Mouse (Mus musculus): ENCODE measurements at regions not wholly inside any gene's neighbourhood (a gene's known extent, or its start where the extent isn't known, plus 50 kb on each side); places are given as distances from the start of the nearest gene placed in this dataset.

DNA sequence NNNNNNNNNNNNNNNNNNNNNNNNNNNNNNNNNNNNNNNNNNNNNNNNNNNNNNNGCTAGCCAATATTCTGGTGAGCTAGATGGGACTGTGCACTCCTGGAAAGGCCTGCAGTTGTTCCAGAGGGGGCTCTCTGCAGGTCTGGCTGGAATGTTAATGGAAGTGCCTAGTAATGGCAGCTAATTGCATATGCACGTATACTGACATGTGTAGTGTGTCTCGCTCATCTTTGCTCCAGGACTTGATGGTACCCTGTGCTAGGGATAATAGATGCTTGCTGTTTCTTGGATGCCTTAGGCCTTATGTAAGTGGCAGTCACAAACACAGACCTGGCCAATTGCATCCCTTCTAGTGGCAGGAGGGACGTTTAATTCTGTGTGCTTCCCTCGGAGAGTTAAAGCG lies 560.0 kb upstream of the 3110018I06Rik start:
- Histone ChIP-seq H3K4me1 (ENCODE audit: control insufficient read depth in 1 of 2, insufficient read depth in 2 of 2, low read length in 2 of 2) (no peaks in the 10 kb centered on the region), H3K4me3 (ENCODE audit: control insufficient read depth in 1 of 2, insufficient read depth in 1 of 2, low read depth in 2 of 2, low read length in 2 of 2) (no peak overlapping the region), H3K9me3 (replicated peaks; ENCODE audit: insufficient read depth, low read length) (no peaks in the 10 kb centered on the region), H3K27me3 (ENCODE audit: control insufficient read depth in 1 of 2, insufficient read depth in 2 of 2, low read length in 2 of 2) (no peaks in the 10 kb centered on the region), H3K36me3 (ENCODE audit: control insufficient read depth in 1 of 2, insufficient read depth in 2 of 2, low read length in 2 of 2) (no peaks in the 10 kb centered on the region), H3K27ac (ENCODE audit: control insufficient read depth, low read depth, low read length) (no peak overlapping the region), H3K79me2 (ENCODE audit: control insufficient read depth, insufficient read depth, low read length, poor library complexity) (no peaks in the 10 kb centered on the region), H3K9ac (ENCODE audit: control insufficient read depth, low read depth, low read length, poor library complexity, severe bottlenecking) (no peak overlapping the region)
- DNase-seq (ENCODE audit: low read depth, low spot score) = no peak
- no peak for TF ChIP-seq BHLHE40 (IDR thresholded peaks at IDR 0.05; ENCODE audit: borderline replicate concordance, low read depth, low read length)
- no peak for TF ChIP-seq UBTF (IDR thresholded peaks at IDR 0.05; ENCODE audit: borderline replicate concordance, insufficient read depth, low read depth, low read length)
- no peak for TF ChIP-seq GABPA (IDR thresholded peaks at IDR 0.05; ENCODE audit: low read depth, low read length)
- TF ChIP-seq TBP (IDR thresholded peaks at IDR 0.05; ENCODE audit: low read depth, low read length) = no peak

DNA sequence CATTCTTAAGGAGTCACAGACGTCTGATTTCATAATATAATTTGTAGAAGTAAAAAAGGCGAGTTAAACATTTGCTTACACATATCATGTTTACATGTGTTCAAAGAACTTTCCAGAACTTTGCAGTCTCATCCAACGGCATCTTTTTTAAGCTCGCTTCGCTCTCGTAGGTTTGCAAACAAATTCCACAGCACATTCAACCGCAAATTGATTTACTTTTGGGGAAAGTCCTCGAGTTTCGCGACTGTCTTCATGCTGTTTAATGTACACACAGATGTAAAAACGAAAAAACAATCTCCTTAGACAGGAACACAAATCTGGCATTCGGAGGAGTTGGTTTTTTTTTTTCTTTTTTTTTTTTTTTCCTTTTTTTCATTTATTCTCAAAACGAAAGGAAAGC lies 559.3 kb upstream of the 3110018I06Rik start:
- Histone ChIP-seq H3K79me2 (ENCODE audit: control insufficient read depth, insufficient read depth, low read length, poor library complexity) (no peaks in the 10 kb centered on the region), H3K27me3 (ENCODE audit: control insufficient read depth in 1 of 2, insufficient read depth in 2 of 2, low read length in 2 of 2) (no peaks in the 10 kb centered on the region), H3K4me3 (ENCODE audit: control insufficient read depth in 1 of 2, insufficient read depth in 1 of 2, low read depth in 2 of 2, low read length in 2 of 2) (no peak overlapping the region), H3K27ac (ENCODE audit: control insufficient read depth, low read depth, low read length) (no peak overlapping the region), H3K9ac (ENCODE audit: control insufficient read depth, low read depth, low read length, poor library complexity, severe bottlenecking) (no peak overlapping the region), H3K9me3 (replicated peaks; ENCODE audit: insufficient read depth, low read length) (no peaks in the 10 kb centered on the region), H3K36me3 (ENCODE audit: control insufficient read depth in 1 of 2, insufficient read depth in 2 of 2, low read length in 2 of 2) (no peaks in the 10 kb centered on the region), H3K4me1 (ENCODE audit: control insufficient read depth in 1 of 2, insufficient read depth in 2 of 2, low read length in 2 of 2) (no peaks in the 10 kb centered on the region)
- TF ChIP-seq UBTF (IDR thresholded peaks at IDR 0.05; ENCODE audit: borderline replicate concordance, insufficient read depth, low read depth, low read length) (no peak), NELFE (IDR thresholded peaks at IDR 0.05; ENCODE audit: low read depth, low read length) (no peak), USF1 (IDR thresholded peaks at IDR 0.05; ENCODE audit: low read depth, low read length) (no peak), MAX (IDR thresholded peaks at IDR 0.05; ENCODE audit: low read length) (no peak), SIN3A (IDR thresholded peaks at IDR 0.05; ENCODE audit: low read length) (no peak)
- DNase-seq (ENCODE audit: low read depth, low spot score) = no peak

DNA sequence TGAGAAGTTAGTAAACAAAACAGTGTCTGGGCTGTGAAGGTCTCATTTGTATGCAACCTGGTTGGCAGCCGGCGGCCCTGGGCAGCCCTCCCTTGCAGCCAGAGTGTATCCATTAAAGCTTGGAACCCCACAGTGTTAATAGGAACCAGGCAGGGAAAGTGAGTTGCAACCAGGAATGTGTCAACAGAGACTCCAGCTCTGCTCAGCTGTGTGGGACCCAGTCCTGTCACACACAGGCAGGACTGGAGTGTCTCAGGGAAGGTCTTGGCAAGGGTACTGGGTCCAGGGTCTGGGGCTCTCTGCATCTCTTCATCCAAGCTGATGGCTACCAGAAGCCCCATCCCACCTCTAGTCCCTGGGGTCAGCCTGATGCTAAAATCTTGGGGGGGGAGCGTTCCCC lies 556.8 kb upstream of the 3110018I06Rik start:
- no peaks in the 10 kb centered on the region for H3K27me3 ChIP-seq (ENCODE audit: control insufficient read depth in 1 of 2, insufficient read depth in 2 of 2, low read length in 2 of 2)
- no peaks in the 10 kb centered on the region for H3K79me2 ChIP-seq (ENCODE audit: control insufficient read depth, insufficient read depth, low read length, poor library complexity)
- DNase-seq (ENCODE audit: low read depth, low spot score) = no peak
- TF ChIP-seq MXI1 (IDR thresholded peaks at IDR 0.05; ENCODE audit: low read depth, low read length) = no peak
- TF ChIP-seq MAX (IDR thresholded peaks at IDR 0.05; ENCODE audit: low read length) = no peak
- no peak for TF ChIP-seq RCOR1 (IDR thresholded peaks at IDR 0.05; ENCODE audit: low read depth, low read length)
- no peak for TF ChIP-seq ETS1 (IDR thresholded peaks at IDR 0.05; ENCODE audit: low read depth, low read length)
- no peak for TF ChIP-seq NRF1 (IDR thresholded peaks at IDR 0.05; ENCODE audit: insufficient read depth, low read depth, low read length, poor library complexity, severe bottlenecking)
- no peak for TF ChIP-seq KAT2A (conservative IDR thresholded peaks at IDR 0.05; ENCODE audit: low read depth, low read length)
- no peak for TF ChIP-seq UBTF (IDR thresholded peaks at IDR 0.05; ENCODE audit: borderline replicate concordance, insufficient read depth, low read depth, low read length)
- no peak for TF ChIP-seq TAL1 (IDR thresholded peaks at IDR 0.05; ENCODE audit: low read length)
- TF ChIP-seq USF2 (IDR thresholded peaks at IDR 0.05; ENCODE audit: borderline replicate concordance in 1 of 2, insufficient read depth in 1 of 2, low read depth in 1 of 2, low read length in 2 of 2) = no peak
- no peak for TF ChIP-seq CHD1 (IDR thresholded peaks at IDR 0.05; ENCODE audit: low read depth, low read length)
- no peak for TF ChIP-seq TBP (IDR thresholded peaks at IDR 0.05; ENCODE audit: low read depth, low read length)
- no peak for TF ChIP-seq CTCF (IDR thresholded peaks at IDR 0.05 in 2 of 3, conservative IDR thresholded peaks at IDR 0.05 in 1 of 3; ENCODE audit: control insufficient read depth in 1 of 3, insufficient read depth in 1 of 3, low read depth in 2 of 3, low read length in 3 of 3, poor library complexity in 1 of 3, severe bottlenecking in 1 of 3)
- TF ChIP-seq GATA1 (IDR thresholded peaks at IDR 0.05; ENCODE audit: low read depth, low read length) = no peak
- no peak for TF ChIP-seq CHD2 (IDR thresholded peaks at IDR 0.05; ENCODE audit: low read length)
- no peak for TF ChIP-seq E2F4 (IDR thresholded peaks at IDR 0.05; ENCODE audit: borderline replicate concordance, low read depth, low read length)
- TF ChIP-seq SMC3 (IDR thresholded peaks at IDR 0.05; ENCODE audit: low read depth, low read length) = no peak
- TF ChIP-seq NELFE (IDR thresholded peaks at IDR 0.05; ENCODE audit: low read depth, low read length) = no peak
- TF ChIP-seq POLR2A (IDR thresholded peaks at IDR 0.05; ENCODE audit: control insufficient read depth in 1 of 2, insufficient read depth in 1 of 2, low read depth in 1 of 2, low read length in 2 of 2, poor library complexity in 1 of 2) = no peak
- H3K4me1 ChIP-seq (ENCODE audit: control insufficient read depth in 1 of 2, insufficient read depth in 2 of 2, low read length in 2 of 2) = no peaks in the 10 kb centered on the region
- H3K9ac ChIP-seq (ENCODE audit: control insufficient read depth, low read depth, low read length, poor library complexity, severe bottlenecking) = no peak overlapping the region
- H3K36me3 ChIP-seq (ENCODE audit: control insufficient read depth in 1 of 2, insufficient read depth in 2 of 2, low read length in 2 of 2) = no peaks in the 10 kb centered on the region
- no peaks in the 10 kb centered on the region for H3K9me3 ChIP-seq (replicated peaks; ENCODE audit: insufficient read depth, low read length)
- H3K4me3 ChIP-seq (ENCODE audit: control insufficient read depth in 1 of 2, insufficient read depth in 1 of 2, low read depth in 2 of 2, low read length in 2 of 2) = no peak overlapping the region
- H3K27ac ChIP-seq (ENCODE audit: control insufficient read depth, low read depth, low read length) = no peak overlapping the region
